Mouse (Mus musculus): ENCODE measurements around the gene Slc35f1. TPM values are rescaled to one million over a fixed set of nuclear protein-coding genes. Genes with fewer than 3 reads are reported as not detected.

Gene Slc35f1
- polyA plus RNA-seq, 1 experiment from 2014 or later, result 0.02 TPM

- Histone ChIP-seq H3K4me3 (ENCODE audit: low read depth, low read length) (no peak overlapping the region), H3K9ac (ENCODE audit: low read depth, low read length) (no peak overlapping the region), H3K9me3 (replicated peaks; ENCODE audit: control insufficient read depth, low read length) (no peaks in the 10 kb centered on the region), H3K27me3 (ENCODE audit: control insufficient read depth, insufficient read depth, low read depth, low read length) (no peaks in the 10 kb centered on the region), H3K4me1 (ENCODE audit: control insufficient read depth, low read depth, low read length) (no peaks in the 10 kb centered on the region), H3K27ac (ENCODE audit: low read length) (no peak overlapping the region), H3K36me3 (ENCODE audit: control insufficient read depth, insufficient read depth) (no peaks in the 10 kb centered on the region), H3K4me2 (ENCODE audit: low read depth, low read length) (no peak overlapping the region)
- 59% methylated on average over 6 of the region's 6 CpGs for WGBS (ENCODE audit: insufficient replicate concordance)
- no peak for ATAC-seq (ENCODE audit: low read depth)
Observed at GRCm38 (mm10) chr10:53124365-53124764, 434.0 kb downstream of the Slc35f1 start.

GRCm38 (mm10) chr10:53132707-53133106 is 442.4 kb downstream of the Slc35f1 start:
- Histone ChIP-seq H3K27me3 (ENCODE audit: control insufficient read depth, insufficient read depth, low read depth, low read length) (no peaks in the 10 kb centered on the region), H3K9ac (ENCODE audit: low read depth, low read length) (no peak overlapping the region), H3K4me1 (ENCODE audit: control insufficient read depth, low read depth, low read length) (no peaks in the 10 kb centered on the region), H3K9me3 (replicated peaks; ENCODE audit: control insufficient read depth, low read length) (no peaks in the 10 kb centered on the region), H3K4me2 (ENCODE audit: low read depth, low read length) (no peak overlapping the region), H3K36me3 (ENCODE audit: control insufficient read depth, insufficient read depth) (no peaks in the 10 kb centered on the region), H3K27ac (ENCODE audit: low read length) (no peak overlapping the region), H3K4me3 (ENCODE audit: low read depth, low read length) (no peak overlapping the region)
- ATAC-seq (ENCODE audit: low read depth), result no peak
- 41% methylated on average over 1 of the region's 1 CpGs for WGBS (ENCODE audit: insufficient replicate concordance)

- Histone ChIP-seq H3K4me3 (ENCODE audit: low read depth, low read length) (no peak overlapping the region), H3K27ac (ENCODE audit: low read length) (no peak overlapping the region), H3K9ac (ENCODE audit: low read depth, low read length) (no peak overlapping the region), H3K9me3 (replicated peaks; ENCODE audit: control insufficient read depth, low read length) (no peaks in the 10 kb centered on the region), H3K36me3 (ENCODE audit: control insufficient read depth, insufficient read depth) (no peaks in the 10 kb centered on the region), H3K27me3 (ENCODE audit: control insufficient read depth, insufficient read depth, low read depth, low read length) (no peaks in the 10 kb centered on the region), H3K4me1 (ENCODE audit: control insufficient read depth, low read depth, low read length) (no peaks in the 10 kb centered on the region), H3K4me2 (ENCODE audit: low read depth, low read length) (no peak overlapping the region)
- ATAC-seq (ENCODE audit: low read depth), result no peak
- 56% methylated on average over 2 of the region's 2 CpGs for WGBS (ENCODE audit: insufficient replicate concordance)
Observed at GRCm38 (mm10) chr10:53150321-53150720, 460.0 kb downstream of the Slc35f1 start.

GRCm38 (mm10) chr10:53150916-53151315 is 460.6 kb downstream of the Slc35f1 start:
- Histone ChIP-seq H3K9me3 (replicated peaks; ENCODE audit: control insufficient read depth, low read length) (no peaks in the 10 kb centered on the region), H3K36me3 (ENCODE audit: control insufficient read depth, insufficient read depth) (no peaks in the 10 kb centered on the region), H3K4me3 (ENCODE audit: low read depth, low read length) (no peak overlapping the region), H3K4me2 (ENCODE audit: low read depth, low read length) (no peak overlapping the region), H3K27ac (ENCODE audit: low read length) (no peak overlapping the region), H3K4me1 (ENCODE audit: control insufficient read depth, low read depth, low read length) (no peaks in the 10 kb centered on the region), H3K27me3 (ENCODE audit: control insufficient read depth, insufficient read depth, low read depth, low read length) (no peaks in the 10 kb centered on the region), H3K9ac (ENCODE audit: low read depth, low read length) (no peak overlapping the region)
- WGBS (ENCODE audit: insufficient replicate concordance), result 47% methylated on average over 2 of the region's 2 CpGs
- ATAC-seq (ENCODE audit: low read depth), result no peak

- Histone ChIP-seq H3K4me2 (ENCODE audit: low read depth, low read length) (no peak overlapping the region), H3K27me3 (ENCODE audit: control insufficient read depth, insufficient read depth, low read depth, low read length) (no peaks in the 10 kb centered on the region), H3K4me1 (ENCODE audit: control insufficient read depth, low read depth, low read length) (no peaks in the 10 kb centered on the region), H3K9ac (ENCODE audit: low read depth, low read length) (no peak overlapping the region), H3K27ac (ENCODE audit: low read length) (no peak overlapping the region), H3K4me3 (ENCODE audit: low read depth, low read length) (no peak overlapping the region), H3K36me3 (ENCODE audit: control insufficient read depth, insufficient read depth) (no peaks in the 10 kb centered on the region), H3K9me3 (replicated peaks; ENCODE audit: control insufficient read depth, low read length) (no peaks in the 10 kb centered on the region)
- no peak for ATAC-seq (ENCODE audit: low read depth)
- whole genome bisulfite sequencing (ENCODE audit: insufficient replicate concordance), result 28% methylated on average over 7 of the region's 7 CpGs
Observed at GRCm38 (mm10) chr10:53156374-53156773, 466.0 kb downstream of the Slc35f1 start.

GRCm38 (mm10) chr10:53157740-53158139 is 467.4 kb downstream of the Slc35f1 start:
- H3K27me3 ChIP-seq (ENCODE audit: control insufficient read depth, insufficient read depth, low read depth, low read length), result no peaks in the 10 kb centered on the region
- 63% methylated on average over 2 of the region's 2 CpGs for WGBS (ENCODE audit: insufficient replicate concordance)
- H3K4me2 ChIP-seq (ENCODE audit: low read depth, low read length), result no peak overlapping the region
- no peak overlapping the region for H3K27ac ChIP-seq (ENCODE audit: low read length)
- no peaks in the 10 kb centered on the region for H3K36me3 ChIP-seq (ENCODE audit: control insufficient read depth, insufficient read depth)
- H3K9ac ChIP-seq (ENCODE audit: low read depth, low read length), result no peak overlapping the region
- no peak overlapping the region for H3K4me3 ChIP-seq (ENCODE audit: low read depth, low read length)
- no peaks in the 10 kb centered on the region for H3K9me3 ChIP-seq (replicated peaks; ENCODE audit: control insufficient read depth, low read length)
- no peaks in the 10 kb centered on the region for H3K4me1 ChIP-seq (ENCODE audit: control insufficient read depth, low read depth, low read length)
- no peak for ATAC-seq (ENCODE audit: low read depth)
